Mouse (Mus musculus): ENCODE results near the gene Rps18.
"Not testable (repeated sequence)": the region's sequence is repeated elsewhere in the genome, so short reads cannot be mapped to it uniquely, and the experiment has no call there.

- TF ChIP-seq CTCF (IDR thresholded peaks at IDR 0.05; ENCODE audit: low read depth); EP300 (optimal IDR thresholded peaks at IDR 0.05): not testable (repeated sequence)
Measured at GRCm38 (mm10) chr17:33998697-33999096, 42.9 kb upstream of the Rps18 start.

All from stomach, postnatal 0 days (tissue).